Mouse (Mus musculus) brain, embryonic 14.5 days (tissue): ENCODE results near the gene Tut1.

ENCODE experiments used
- CTCF ChIP-seq: fragments of 200-500 bp; IDR thresholded peaks from 2 replicates; pipeline ENCODE4 v1.5.1; 2012; ENCODE audit warnings: inconsistent platforms, mild to moderate bottlenecking, moderate library complexity, borderline replicate concordance; ENCODE audit not compliant: insufficient read depth, insufficient read length; ENCODE audit errors: extremely low read depth
- POLR2A ChIP-seq: fragments of 200-500 bp; IDR thresholded peaks from 2 replicates; pipeline ENCODE4 v1.6.1; 2012; ENCODE audit warnings: mild to moderate bottlenecking, inconsistent platforms, borderline replicate concordance; ENCODE audit not compliant: poor library complexity, insufficient read depth, insufficient read length, severe bottlenecking; ENCODE audit errors: extremely low read depth

GRCm38 (mm10) chr19:8997546-8997945 is 43.9 kb downstream of the Tut1 start:
- no peak for TF ChIP-seq CTCF
- no peak for TF ChIP-seq POLR2A
